Mouse (Mus musculus): ENCODE data around the gene Thbs2. TPM values are rescaled to one million over a fixed set of nuclear protein-coding genes. Genes with fewer than 3 reads are reported as not detected.

Thbs2 gene
- 2.0 and 6.4 TPM in 2 replicates for polyA plus RNA-seq (2016; fragmentation: Nextera tagmentation; extraction: Ambion mirVana)

DNA sequence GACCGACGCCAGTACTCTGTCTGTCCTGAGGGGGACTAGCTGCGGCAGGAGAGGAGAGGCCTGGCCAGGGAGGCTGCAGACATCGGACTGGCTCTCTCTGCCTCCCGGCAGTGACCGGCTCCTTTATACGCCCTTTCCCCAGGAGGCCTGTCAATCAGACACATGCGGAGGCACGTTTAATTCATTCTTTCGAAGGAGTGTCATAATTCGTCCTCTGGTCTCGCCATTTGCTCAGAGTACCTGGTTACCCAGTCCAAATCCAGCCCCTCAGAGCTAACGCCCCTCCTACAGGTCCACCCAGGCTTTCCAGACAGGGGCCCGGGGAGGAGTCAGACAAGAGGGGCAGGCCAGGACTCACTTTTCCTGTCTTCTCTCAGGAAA lies at the start of gene Thbs2:
Thbs2 (minus strand) TSS at position 242 of the 381 bp plus-strand sequence.
- 0 out of 2 replicates have a peak within 1 kb of the TSS, but pooled peaks have one; percentile 57 for H3K27ac ChIP-seq (replicated peaks)

DNA sequence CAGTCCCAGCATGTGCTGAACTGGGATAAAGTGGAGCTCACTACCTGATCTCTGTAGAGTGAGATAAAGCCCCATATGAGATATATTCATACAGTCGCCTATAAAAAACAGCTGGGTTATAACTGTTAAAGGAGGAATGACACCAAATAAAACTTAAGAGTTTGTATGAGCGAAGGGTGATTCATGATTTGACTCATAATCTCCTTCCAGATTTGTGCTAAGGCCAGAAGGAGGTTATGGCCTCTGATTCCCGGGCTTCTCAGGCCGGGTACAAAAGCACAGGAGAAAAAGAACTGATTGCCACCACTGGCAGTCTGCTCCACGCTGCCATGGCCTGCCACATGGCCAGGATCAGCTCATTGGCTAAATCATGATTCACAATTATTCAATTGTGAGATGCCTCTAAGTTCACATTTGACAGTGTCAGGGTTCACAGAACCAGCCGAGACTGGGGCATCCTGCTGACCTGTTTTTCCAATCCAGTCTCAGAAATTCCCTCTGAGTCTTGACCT lies 41.5 kb upstream of the Thbs2 start:
- no peak overlapping the region for H3K4me3 ChIP-seq
- no peaks in the 10 kb centered on the region for H3K36me3 ChIP-seq
- no peak for DNase-seq (ENCODE audit: low spot score)
- no peak overlapping the region for H3K27ac ChIP-seq (replicated peaks)
- H3K4me1 ChIP-seq: no peaks in the 10 kb centered on the region
- H3K9me3 ChIP-seq (replicated peaks): no peaks in the 10 kb centered on the region
- H3K27me3 ChIP-seq (ENCODE audit: low read depth, poor library complexity, severe bottlenecking): no peaks in the 10 kb centered on the region
- 88% methylated on average over 6 of the region's 6 CpGs for WGBS

More for the DNA sequence above, at the start of gene Thbs2:
- Histone ChIP-seq H3K4me1 (peaks cover 17% of the 10 kb centered on the region), H3K4me3 (peak within 1 kb of the TSS; percentile 42), H3K9me3 (replicated peaks) (no peaks in the 10 kb centered on the region), H3K36me3 (no peaks in the 10 kb centered on the region), H3K27me3 (ENCODE audit: low read depth, poor library complexity, severe bottlenecking) (peaks cover 6% of the 10 kb centered on the region; the same call in 1 of the 2 replicates)
- under 1% methylated on average over 14 of the region's 14 CpGs for WGBS
- DNase-seq (ENCODE audit: low spot score): peak; percentile 67

DNA sequence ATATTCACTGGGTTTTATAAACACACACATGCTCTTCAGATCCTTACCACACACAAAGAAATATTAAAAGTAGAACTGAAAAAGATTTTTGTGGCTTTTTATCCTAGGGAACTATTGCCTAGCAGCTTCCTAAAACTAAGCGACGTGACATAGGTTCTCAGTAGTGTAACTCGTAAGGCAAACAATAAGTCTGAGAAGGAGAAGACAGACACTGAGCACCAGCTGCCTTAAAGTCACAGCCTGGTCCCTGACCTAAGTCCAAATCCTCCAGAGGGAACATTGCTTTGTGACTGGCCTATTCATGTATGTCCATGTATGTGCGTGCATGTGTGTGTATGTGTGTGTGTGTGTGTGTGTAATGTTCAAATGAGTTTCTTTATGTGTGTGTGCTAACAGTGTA lies 40.3 kb upstream of the Thbs2 start:
- H3K27me3 ChIP-seq (ENCODE audit: low read depth, poor library complexity, severe bottlenecking): no peaks in the 10 kb centered on the region
- H3K4me1 ChIP-seq: no peaks in the 10 kb centered on the region
- no peaks in the 10 kb centered on the region for H3K9me3 ChIP-seq (replicated peaks)
- no peaks in the 10 kb centered on the region for H3K36me3 ChIP-seq
- H3K27ac ChIP-seq (replicated peaks): no peak overlapping the region
- H3K4me3 ChIP-seq: no peak overlapping the region
- whole genome bisulfite sequencing: 78% methylated on average over 4 of the region's 4 CpGs
- no peak for DNase-seq (ENCODE audit: low spot score)

DNA sequence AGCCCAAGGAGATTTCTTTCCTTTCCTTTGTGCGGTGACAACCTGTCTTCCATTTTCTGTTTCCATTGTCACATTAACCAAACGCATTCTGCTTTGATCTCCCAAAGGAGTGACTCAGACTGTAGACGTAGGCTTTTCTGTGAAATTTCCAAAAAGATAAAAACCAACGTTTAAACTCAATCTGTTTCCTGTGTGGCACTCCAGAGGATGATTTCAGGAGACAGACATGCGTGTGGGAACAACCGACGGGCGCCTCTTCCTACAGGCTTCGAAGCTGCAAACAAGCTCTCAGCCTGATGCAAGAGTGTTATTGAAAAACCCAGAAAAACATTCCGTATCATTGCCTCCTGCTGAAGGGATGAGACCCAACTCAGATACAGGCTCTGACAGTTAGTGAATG lies 39.9 kb upstream of the Thbs2 start:
- Histone ChIP-seq H3K36me3 (no peaks in the 10 kb centered on the region), H3K4me3 (no peak overlapping the region), H3K9me3 (replicated peaks) (no peaks in the 10 kb centered on the region), H3K27me3 (ENCODE audit: low read depth, poor library complexity, severe bottlenecking) (no peaks in the 10 kb centered on the region), H3K4me1 (no peaks in the 10 kb centered on the region), H3K27ac (replicated peaks) (no peak overlapping the region)
- DNase-seq (ENCODE audit: low spot score): no peak
- 78% methylated on average over 10 of the region's 10 CpGs for WGBS

DNA sequence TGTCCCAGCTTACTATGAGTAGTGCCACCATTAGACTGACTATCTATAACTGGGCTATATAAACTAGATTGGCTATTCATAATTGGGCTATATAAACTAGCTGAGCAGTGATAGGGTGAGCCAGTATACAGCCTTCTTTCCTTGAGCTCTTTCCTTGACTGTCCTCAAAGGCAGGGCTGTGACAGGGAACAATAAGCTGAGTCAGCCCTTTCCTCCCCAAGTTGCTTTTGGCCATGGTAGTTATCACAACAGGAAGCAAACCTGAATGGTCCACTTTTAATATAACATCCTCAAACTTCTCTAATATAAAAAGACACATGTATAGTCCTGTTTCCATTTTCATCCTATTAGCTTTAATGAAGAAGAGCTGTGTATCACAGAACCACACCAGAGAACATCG lies 39.0 kb upstream of the Thbs2 start:
- no peaks in the 10 kb centered on the region for H3K36me3 ChIP-seq
- H3K27ac ChIP-seq (replicated peaks): no peak overlapping the region
- whole genome bisulfite sequencing: 91% methylated on average over 1 of the region's 1 CpGs
- H3K27me3 ChIP-seq (ENCODE audit: low read depth, poor library complexity, severe bottlenecking): no peaks in the 10 kb centered on the region
- peaks cover 2% of the 10 kb centered on the region; the same call in 1 of the 2 replicates for H3K4me1 ChIP-seq
- H3K4me3 ChIP-seq: no peak overlapping the region
- DNase-seq (ENCODE audit: low spot score): no peak
- no peaks in the 10 kb centered on the region for H3K9me3 ChIP-seq (replicated peaks)

DNA sequence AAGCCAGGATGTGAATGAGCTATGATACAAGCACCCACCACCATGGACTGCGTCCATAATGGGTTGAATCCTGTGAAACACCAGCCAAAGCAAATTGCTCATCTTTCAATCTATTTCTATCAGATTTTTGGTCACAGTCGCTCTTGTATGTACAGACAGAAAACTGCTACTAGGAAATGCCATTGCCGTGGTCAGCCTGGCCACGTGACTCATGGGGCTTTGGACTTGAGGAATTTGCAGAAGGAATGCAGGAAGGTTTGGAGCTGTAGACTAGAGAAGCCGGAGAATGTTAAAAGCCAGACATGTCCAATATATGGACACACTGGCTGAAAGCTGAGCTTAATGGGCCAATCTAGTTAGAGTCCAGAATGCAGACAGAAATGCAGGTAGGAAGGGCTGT lies 36.6 kb upstream of the Thbs2 start:
- Histone ChIP-seq H3K9me3 (replicated peaks) (no peaks in the 10 kb centered on the region), H3K27me3 (ENCODE audit: low read depth, poor library complexity, severe bottlenecking) (no peaks in the 10 kb centered on the region), H3K4me3 (no peak overlapping the region), H3K4me1 (peaks cover 10% of the 10 kb centered on the region), H3K36me3 (no peaks in the 10 kb centered on the region), H3K27ac (replicated peaks) (no peak overlapping the region)
- no peak for DNase-seq (ENCODE audit: low spot score)
- WGBS: 81% methylated on average over 5 of the region's 5 CpGs

DNA sequence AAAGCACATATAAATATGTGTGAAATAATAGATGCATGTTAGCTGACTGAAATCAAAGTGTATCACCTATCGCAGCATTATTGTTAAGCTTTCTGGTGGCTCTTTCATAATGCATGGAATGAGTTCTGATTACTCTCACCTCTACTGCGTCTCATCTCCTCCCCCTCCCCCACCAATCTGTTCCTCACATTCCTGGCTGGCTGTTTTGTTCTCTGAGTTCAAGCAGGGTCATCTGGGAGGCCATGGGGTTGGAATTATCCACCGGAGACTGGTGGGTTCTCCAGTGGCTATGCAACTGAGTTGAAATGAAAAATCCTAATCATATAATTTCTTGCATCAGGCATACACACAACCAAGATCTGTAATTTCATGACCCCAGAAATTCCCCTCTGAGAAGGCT lies 33.4 kb upstream of the Thbs2 start:
- 39% methylated on average over 3 of the region's 3 CpGs for whole genome bisulfite sequencing
- Histone ChIP-seq H3K4me3 (no peak overlapping the region), H3K9me3 (replicated peaks) (no peaks in the 10 kb centered on the region), H3K36me3 (no peaks in the 10 kb centered on the region), H3K27me3 (ENCODE audit: low read depth, poor library complexity, severe bottlenecking) (no peaks in the 10 kb centered on the region), H3K27ac (replicated peaks) (no peak overlapping the region), H3K4me1 (peaks cover 10% of the 10 kb centered on the region)
- DNase-seq (ENCODE audit: low spot score): peak; percentile 22

DNA sequence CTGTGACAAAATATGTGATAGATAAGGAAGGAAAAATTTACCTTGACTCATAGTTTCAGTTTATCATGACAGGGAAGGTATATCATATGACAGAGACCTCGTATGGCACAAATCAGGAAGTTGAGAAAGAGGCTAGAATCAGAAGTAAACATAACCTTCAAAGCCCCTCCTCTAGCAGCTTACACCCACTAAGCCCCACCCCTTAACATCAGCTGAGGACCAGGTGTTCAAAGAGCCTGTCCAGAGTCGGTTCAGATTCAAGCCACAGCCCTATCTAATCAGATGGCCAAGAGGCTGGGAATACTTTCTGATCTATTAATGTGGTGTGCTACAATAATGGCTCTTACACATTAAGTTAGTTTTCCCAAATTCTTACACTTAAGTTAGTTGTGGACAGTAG lies 30.8 kb upstream of the Thbs2 start:
- 67% methylated on average over 2 of the region's 2 CpGs for WGBS
- H3K27me3 ChIP-seq (ENCODE audit: low read depth, poor library complexity, severe bottlenecking): no peaks in the 10 kb centered on the region
- H3K4me3 ChIP-seq: no peak overlapping the region
- H3K27ac ChIP-seq (replicated peaks): no peak overlapping the region
- no peaks in the 10 kb centered on the region for H3K9me3 ChIP-seq (replicated peaks)
- H3K36me3 ChIP-seq: no peaks in the 10 kb centered on the region
- H3K4me1 ChIP-seq: peaks cover 10% of the 10 kb centered on the region
- DNase-seq (ENCODE audit: low spot score): no peak

DNA sequence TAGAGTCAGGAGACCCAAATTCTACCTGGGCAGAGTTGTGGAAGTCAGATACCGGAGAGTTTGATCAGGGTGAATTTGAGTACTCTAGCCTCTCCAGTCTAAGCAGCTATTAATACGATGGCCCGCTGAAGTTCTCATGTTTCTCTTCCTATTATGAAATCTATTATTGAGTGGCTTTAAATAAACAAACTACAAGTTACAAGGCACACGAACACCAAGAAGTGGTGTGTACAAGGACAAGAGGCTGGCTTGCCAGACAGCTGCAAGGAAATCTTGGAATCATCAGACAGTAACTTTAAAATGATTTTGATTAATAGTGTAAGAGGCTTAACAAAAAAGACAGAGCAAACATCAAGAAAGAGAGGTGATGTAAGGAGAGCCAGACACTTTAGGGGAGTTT lies 27.3 kb upstream of the Thbs2 start:
- Histone ChIP-seq H3K27me3 (ENCODE audit: low read depth, poor library complexity, severe bottlenecking) (no peaks in the 10 kb centered on the region), H3K36me3 (no peaks in the 10 kb centered on the region), H3K4me3 (no peak overlapping the region), H3K27ac (replicated peaks) (no peak overlapping the region), H3K9me3 (replicated peaks) (no peaks in the 10 kb centered on the region), H3K4me1 (peaks cover 8% of the 10 kb centered on the region)
- 87% methylated on average over 4 of the region's 4 CpGs for WGBS
- DNase-seq (ENCODE audit: low spot score): no peak

DNA sequence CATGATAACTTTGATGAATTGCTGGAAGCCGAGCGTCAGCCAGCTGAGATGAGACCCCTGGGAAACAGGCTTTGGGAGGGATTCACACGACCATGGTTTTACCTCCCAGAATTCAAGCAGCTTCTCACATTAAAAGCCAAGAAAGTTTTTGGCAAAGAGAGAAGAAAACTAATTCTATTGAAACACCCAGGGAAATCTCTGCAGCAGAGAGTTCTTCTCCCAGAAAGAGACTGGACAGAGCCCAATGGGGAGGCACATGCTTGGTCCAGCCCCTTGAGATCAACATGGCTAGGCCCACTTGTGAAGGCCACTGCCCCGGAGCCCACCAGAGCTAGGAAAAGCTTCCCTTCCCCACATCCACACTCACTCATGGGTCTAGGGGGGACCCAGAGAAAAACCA lies 26.9 kb upstream of the Thbs2 start:
- DNase-seq (ENCODE audit: low spot score): no peak
- 91% methylated on average over 4 of the region's 4 CpGs for WGBS
- H3K36me3 ChIP-seq: no peaks in the 10 kb centered on the region
- peaks cover 8% of the 10 kb centered on the region for H3K4me1 ChIP-seq
- H3K9me3 ChIP-seq (replicated peaks): no peaks in the 10 kb centered on the region
- H3K27me3 ChIP-seq (ENCODE audit: low read depth, poor library complexity, severe bottlenecking): no peaks in the 10 kb centered on the region
- H3K27ac ChIP-seq (replicated peaks): no peak overlapping the region
- H3K4me3 ChIP-seq: no peak overlapping the region

DNA sequence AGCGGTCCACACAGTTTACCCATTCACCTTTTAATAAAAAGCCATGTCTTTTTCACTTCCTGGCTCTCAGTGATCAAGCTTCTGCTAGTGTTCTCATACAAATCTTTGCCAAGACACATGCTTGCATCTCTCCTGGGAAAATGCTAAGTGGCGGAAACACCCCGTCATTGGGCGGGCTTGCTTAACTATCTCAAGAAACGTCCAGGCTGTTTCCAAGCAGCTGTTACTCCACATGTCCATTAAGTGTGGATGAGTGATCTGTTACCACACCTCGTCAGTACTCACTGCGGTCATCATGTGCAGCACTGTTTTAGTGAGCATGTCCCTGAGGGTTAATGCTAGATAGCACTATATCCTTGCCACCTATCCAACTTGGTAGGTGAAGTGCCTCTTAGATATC lies 26.2 kb upstream of the Thbs2 start:
- Histone ChIP-seq H3K36me3 (no peaks in the 10 kb centered on the region), H3K4me3 (no peak overlapping the region), H3K9me3 (replicated peaks) (no peaks in the 10 kb centered on the region), H3K27ac (replicated peaks) (no peak overlapping the region), H3K27me3 (ENCODE audit: low read depth, poor library complexity, severe bottlenecking) (no peaks in the 10 kb centered on the region), H3K4me1 (peaks cover 10% of the 10 kb centered on the region)
- DNase-seq (ENCODE audit: low spot score): no peak
- WGBS: 93% methylated on average over 7 of the region's 7 CpGs

DNA sequence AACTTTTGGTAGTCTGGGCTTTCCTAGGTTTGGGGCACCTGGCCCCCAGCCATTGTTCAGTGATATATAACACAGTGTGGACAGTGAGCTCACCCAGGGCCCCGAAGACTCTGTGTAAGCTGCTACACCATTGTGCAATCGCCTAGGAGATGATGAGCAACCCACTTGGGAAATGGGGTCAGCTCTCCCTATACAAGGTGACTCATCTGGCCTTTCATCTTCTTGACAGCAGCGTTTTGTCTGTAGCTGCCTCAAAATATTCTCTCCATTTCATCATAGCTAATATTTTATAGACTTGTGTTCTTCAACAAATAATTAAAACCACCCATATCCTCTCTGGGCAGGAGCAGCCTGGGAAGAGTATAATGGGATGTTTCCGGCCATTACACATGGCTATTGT lies 24.8 kb upstream of the Thbs2 start:
- Histone ChIP-seq H3K9me3 (replicated peaks) (no peaks in the 10 kb centered on the region), H3K27me3 (ENCODE audit: low read depth, poor library complexity, severe bottlenecking) (no peaks in the 10 kb centered on the region), H3K27ac (replicated peaks) (no peak overlapping the region), H3K4me1 (peaks cover 16% of the 10 kb centered on the region), H3K36me3 (no peaks in the 10 kb centered on the region), H3K4me3 (no peak overlapping the region)
- no peak for DNase-seq (ENCODE audit: low spot score)
- WGBS: 58% methylated on average over 4 of the region's 4 CpGs

DNA sequence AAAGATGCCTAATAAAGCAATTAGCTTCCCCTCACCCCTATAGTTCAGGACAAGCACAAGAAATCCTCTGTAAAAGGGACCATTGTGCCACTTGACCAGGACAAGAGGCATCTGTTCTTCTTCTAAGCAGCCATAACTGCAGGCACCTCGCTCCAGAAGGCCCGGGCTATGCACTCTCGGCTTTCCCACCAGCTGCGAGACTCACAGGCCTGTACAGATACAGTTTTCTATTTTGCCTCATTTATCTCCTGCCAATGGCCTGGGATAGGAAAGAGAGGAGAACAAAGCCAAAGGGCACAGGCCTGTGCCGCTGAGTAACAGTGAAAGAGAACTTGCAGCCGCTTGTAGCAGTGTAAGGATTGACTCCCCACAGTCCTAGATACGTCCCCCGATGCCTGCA lies 20.7 kb upstream of the Thbs2 start:
- no peak for DNase-seq (ENCODE audit: low spot score)
- Histone ChIP-seq H3K4me3 (no peak overlapping the region), H3K9me3 (replicated peaks) (no peaks in the 10 kb centered on the region), H3K27ac (replicated peaks) (no peak overlapping the region), H3K27me3 (ENCODE audit: low read depth, poor library complexity, severe bottlenecking) (no peaks in the 10 kb centered on the region), H3K4me1 (peaks cover 16% of the 10 kb centered on the region), H3K36me3 (no peaks in the 10 kb centered on the region)
- 78% methylated on average over 8 of the region's 8 CpGs for WGBS

DNA sequence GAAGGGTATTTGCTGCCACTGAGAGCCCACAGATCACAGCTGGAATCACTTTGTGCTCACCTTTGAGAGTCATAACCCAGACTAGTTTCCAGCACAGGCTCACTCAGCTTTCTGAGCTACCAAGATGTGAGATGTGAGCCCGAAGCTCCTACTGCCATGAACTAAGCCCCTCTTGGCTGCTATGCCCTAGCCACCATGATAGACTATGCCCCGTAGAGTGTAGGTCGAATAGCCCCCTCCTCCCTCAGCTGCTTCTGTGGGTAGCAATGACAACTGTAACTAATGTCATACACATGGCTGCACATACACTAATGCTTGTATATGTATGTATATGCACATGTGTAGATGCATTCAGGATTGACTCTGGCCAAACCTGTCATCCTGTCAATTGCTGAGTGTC lies 20.3 kb upstream of the Thbs2 start:
- WGBS: 90% methylated on average over 3 of the region's 3 CpGs
- H3K4me3 ChIP-seq: no peak overlapping the region
- no peak overlapping the region for H3K27ac ChIP-seq (replicated peaks)
- H3K27me3 ChIP-seq (ENCODE audit: low read depth, poor library complexity, severe bottlenecking): no peaks in the 10 kb centered on the region
- no peaks in the 10 kb centered on the region for H3K9me3 ChIP-seq (replicated peaks)
- no peaks in the 10 kb centered on the region for H3K36me3 ChIP-seq
- no peak for DNase-seq (ENCODE audit: low spot score)
- peaks cover 16% of the 10 kb centered on the region for H3K4me1 ChIP-seq
